Mouse (Mus musculus) liver, postnatal 0 days (tissue): ENCODE data around the gene Srsf4. TPM values are rescaled to one million over a fixed set of nuclear protein-coding genes. Genes with fewer than 3 reads are reported as not detected.

Source experiments
- ATAC-seq: fragments of 200-750 bp; cut with Nextera tagmentation; 2 replicates; pipeline ENCODE4 v1.8.0; 2017; ENCODE audit warnings: mild to moderate bottlenecking, moderate library complexity
- DNase-seq: peaks from one replicate; pipeline ENCODE4 v3.0.0-alpha.2; 2016
- H3K27ac ChIP-seq: fragments of 300-500 bp; sonication (generic); 2 replicates; pipeline ENCODE4 v1.5.1; 2014; ENCODE audit warnings: antibody characterized with exemption, moderate library complexity, mild to moderate bottlenecking, low read depth
- H3K27me3 ChIP-seq: fragments of 300-500 bp; sonication (generic); 2 replicates; pipeline ENCODE4 v1.6.1; 2014; ENCODE audit warnings: low read length, control low read depth, mixed read lengths; ENCODE audit not compliant: insufficient read depth
- H3K36me3 ChIP-seq: fragments of 300-500 bp; sonication (generic); replicated peaks from 2 replicates; pipeline ENCODE4 v1.6.1; 2014; ENCODE audit warnings: mild to moderate bottlenecking, control low read depth, low read length, moderate library complexity, mixed read lengths; ENCODE audit not compliant: insufficient read depth
- H3K4me1 ChIP-seq: fragments of 300-500 bp; sonication (generic); 2 replicates; pipeline ENCODE4 v1.6.1; 2014; ENCODE audit warnings: antibody characterized with exemption, mild to moderate bottlenecking, control low read depth; ENCODE audit not compliant: insufficient read depth
- H3K4me2 ChIP-seq: fragments of 300-500 bp; sonication (generic); 2 replicates; pipeline ENCODE4 v1.6.1; 2014; ENCODE audit warnings: low read depth, mild to moderate bottlenecking, low read length, moderate library complexity, mixed read lengths
- H3K4me3 ChIP-seq: fragments of 300-500 bp; sonication (generic); 2 replicates; pipeline ENCODE4 v1.5.1; 2014; ENCODE audit warnings: low read depth, low read length
- H3K9ac ChIP-seq: fragments of 300-500 bp; sonication (generic); replicated peaks from 2 replicates; pipeline ENCODE4 v1.6.1; 2014; ENCODE audit warnings: mild to moderate bottlenecking, moderate library complexity
- H3K9me3 ChIP-seq: fragments of 300-500 bp; sonication (generic); 2 replicates; pipeline ENCODE4 v1.6.1; 2016; ENCODE audit warnings: mild to moderate bottlenecking, control low read depth, low read length, mixed read lengths
- CTCF ChIP-seq: sonication (generic); IDR thresholded peaks from 2 replicates; pipeline ENCODE4 v1.5.1; 2016; ENCODE audit warnings: antibody characterized with exemption, low read depth
- EP300 ChIP-seq: IDR thresholded peaks from 2 replicates; pipeline ENCODE4 v1.6.1; 2016; ENCODE audit warnings: antibody characterized with exemption, low read depth, mild to moderate bottlenecking
- WGBS: fragments of 180-500 bp; shearing (Covaris S2); extraction: QIAGEN DNeasy Blood & Tissue Kit; methylation state at CpG from one replicate; pipeline ENCODE4 v1.1.7; 2014; ENCODE audit not compliant: insufficient replicate concordance; 5-methylcytosine and 5-hydroxymethylcytosine counted together
- polyA plus RNA-seq: library from polyadenylated mRNA; unstranded; fragments of >200 nt; fragmentation: Nextera tagmentation; extraction: Ambion mirVana; gene quantifications from 2 replicates; pipeline ENCODE4 v1.2.1, GENCODE M21; 2015

The Srsf4 gene
- polyA plus RNA-seq, 1 experiment from 2014 or later = 37.5 TPM

DNA sequence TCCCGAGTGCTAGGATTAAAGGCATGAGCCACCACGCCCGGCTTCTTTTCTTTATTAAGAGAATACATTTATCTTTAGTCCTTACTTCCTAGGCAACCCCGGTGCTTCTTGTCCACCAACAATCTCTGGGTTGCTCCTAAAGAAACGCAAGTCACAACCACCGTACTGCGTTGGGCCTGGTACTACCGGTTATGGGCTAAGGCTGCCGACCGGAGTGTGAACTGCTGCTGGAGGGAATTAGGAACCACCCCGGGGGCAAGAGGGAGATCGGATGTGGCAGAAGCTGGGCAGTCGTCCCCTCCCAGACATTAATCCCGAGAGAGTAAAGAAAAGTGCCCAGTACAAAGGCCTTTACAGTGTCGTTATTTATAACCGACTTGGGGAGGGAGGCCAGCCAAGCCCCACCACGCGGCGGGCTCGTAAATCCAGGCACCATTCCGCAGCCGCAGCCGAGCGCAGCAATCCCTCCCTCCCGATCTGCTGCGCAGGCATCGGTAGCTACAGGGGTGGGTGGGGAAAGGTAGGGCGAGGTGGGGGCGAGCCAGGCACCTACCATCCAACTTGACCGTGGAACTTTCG lies 41.6 kb downstream of the Srsf4 start:
- H3K27me3 ChIP-seq = peaks cover 66% of the 10 kb centered on the region
- no peaks in the 10 kb centered on the region for H3K36me3 ChIP-seq
- peak overlapping the region; percentile 39 for H3K4me2 ChIP-seq
- H3K4me1 ChIP-seq = peaks cover 31% of the 10 kb centered on the region
- no peak overlapping the region for H3K27ac ChIP-seq
- H3K9ac ChIP-seq = 0 out of 2 replicates have a peak overlapping the region, but pooled peaks have one; percentile 32
- no peak overlapping the region for H3K4me3 ChIP-seq
- WGBS = 5% methylated on average over 31 of the region's 31 CpGs
- no peak for ATAC-seq
- no peak for TF ChIP-seq CTCF
- no peak for TF ChIP-seq EP300
- no peaks in the 10 kb centered on the region for H3K9me3 ChIP-seq
- DNase-seq = no peak

- no peak for ATAC-seq
- no peak overlapping the region for H3K4me2 ChIP-seq
- H3K36me3 ChIP-seq = no peaks in the 10 kb centered on the region
- no peak for TF ChIP-seq EP300
- no peak for TF ChIP-seq CTCF
- no peak overlapping the region for H3K4me3 ChIP-seq
- no peaks in the 10 kb centered on the region for H3K9me3 ChIP-seq
- DNase-seq = no peak
- 37% methylated on average over 13 of the region's 13 CpGs for WGBS
- H3K27me3 ChIP-seq = peaks cover 73% of the 10 kb centered on the region
- no peak overlapping the region for H3K9ac ChIP-seq
- peaks cover 29% of the 10 kb centered on the region for H3K4me1 ChIP-seq
- H3K27ac ChIP-seq = no peak overlapping the region
Observed at GRCm38 (mm10) chr4:131915821-131916328, 42.5 kb downstream of the Srsf4 start.

GRCm38 (mm10) chr4:131916425-131916824 lies 43.0 kb downstream of the Srsf4 start:
- peak; percentile 90 for DNase-seq
- no peak for TF ChIP-seq EP300
- TF ChIP-seq CTCF = peak; percentile 97
- H3K36me3 ChIP-seq = no peaks in the 10 kb centered on the region
- no peak overlapping the region for H3K4me2 ChIP-seq
- 6% methylated on average over 15 of the region's 15 CpGs for WGBS
- H3K4me3 ChIP-seq = no peak overlapping the region
- peak; percentile 70 for ATAC-seq
- H3K9me3 ChIP-seq = no peaks in the 10 kb centered on the region
- peaks cover 79% of the 10 kb centered on the region for H3K27me3 ChIP-seq
- H3K4me1 ChIP-seq = peaks cover 28% of the 10 kb centered on the region
- no peak overlapping the region for H3K27ac ChIP-seq
- no peak overlapping the region for H3K9ac ChIP-seq

- 62% methylated on average over 10 of the region's 10 CpGs for WGBS
- Histone ChIP-seq H3K9ac (no peak overlapping the region), H3K9me3 (no peaks in the 10 kb centered on the region), H3K27ac (no peak overlapping the region), H3K4me1 (peaks cover 31% of the 10 kb centered on the region), H3K36me3 (no peaks in the 10 kb centered on the region), H3K4me3 (no peak overlapping the region), H3K4me2 (no peak overlapping the region), H3K27me3 (peaks cover 80% of the 10 kb centered on the region)
- no peak for TF ChIP-seq CTCF
- TF ChIP-seq EP300 = no peak
- DNase-seq = no peak
- no peak for ATAC-seq
Observed at GRCm38 (mm10) chr4:131917010-131917555, 43.7 kb downstream of the Srsf4 start.

- Histone ChIP-seq H3K27me3 (peaks cover 81% of the 10 kb centered on the region), H3K27ac (no peak overlapping the region), H3K4me1 (peaks cover 35% of the 10 kb centered on the region), H3K4me3 (no peak overlapping the region), H3K9me3 (no peaks in the 10 kb centered on the region), H3K4me2 (no peak overlapping the region), H3K9ac (no peak overlapping the region), H3K36me3 (peaks cover 3% of the 10 kb centered on the region; the same call in 1 of the 2 replicates)
- ATAC-seq = no peak
- WGBS = 78% methylated on average over 7 of the region's 7 CpGs
- no peak for DNase-seq
- no peak for TF ChIP-seq CTCF
- no peak for TF ChIP-seq EP300
Observed at GRCm38 (mm10) chr4:131918026-131918533, 44.7 kb downstream of the Srsf4 start.

DNA sequence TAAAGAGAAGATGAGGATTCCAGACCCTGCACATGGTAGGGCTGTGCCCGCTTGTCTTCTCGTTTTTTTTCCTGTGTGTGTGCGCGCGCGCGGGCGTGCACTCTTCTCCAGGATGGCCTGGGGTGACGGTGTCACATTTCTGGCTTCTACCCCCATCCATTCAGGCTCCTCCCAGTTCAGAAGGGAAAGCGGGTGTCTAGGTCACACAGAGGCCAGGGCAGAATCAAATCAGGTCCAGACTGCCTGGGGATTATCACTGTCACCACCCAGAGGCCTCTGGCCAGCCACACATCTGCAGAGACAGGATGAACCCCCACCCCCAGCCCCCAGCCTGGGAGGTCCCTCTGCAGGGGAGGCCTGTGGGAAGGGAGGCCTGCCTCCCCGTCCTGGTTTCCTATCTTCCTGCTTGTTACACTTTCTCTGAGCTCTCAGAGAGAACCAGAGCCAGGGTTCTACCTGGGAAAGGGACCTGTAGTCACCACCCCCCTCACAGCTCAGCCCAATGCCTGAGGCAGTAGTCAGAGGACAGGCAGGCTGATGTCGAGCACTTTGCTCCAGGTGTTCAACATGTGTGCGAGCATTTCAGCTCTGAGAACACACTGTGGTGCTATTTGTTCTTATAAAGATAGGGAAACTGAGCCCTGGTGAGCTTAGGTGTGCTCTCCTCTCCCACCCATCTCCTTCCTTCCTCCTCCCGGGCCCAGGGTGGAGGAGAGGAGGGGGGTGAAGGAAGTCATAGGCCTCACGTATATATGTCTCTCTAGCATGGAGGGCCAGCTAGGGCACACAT lies 45.5 kb downstream of the Srsf4 start:
- peaks cover 76% of the 10 kb centered on the region for H3K27me3 ChIP-seq
- 19% methylated on average over 15 of the region's 15 CpGs for WGBS
- no peak overlapping the region for H3K4me3 ChIP-seq
- DNase-seq = peak; percentile 55
- H3K9me3 ChIP-seq = no peaks in the 10 kb centered on the region
- H3K36me3 ChIP-seq = peaks cover 11% of the 10 kb centered on the region
- peak; percentile 21 for ATAC-seq
- H3K4me2 ChIP-seq = no peak overlapping the region
- TF ChIP-seq EP300 (no peak), CTCF (no peak)
- peaks cover 37% of the 10 kb centered on the region for H3K4me1 ChIP-seq
- H3K9ac ChIP-seq = no peak overlapping the region
- H3K27ac ChIP-seq = no peak overlapping the region
